Mouse (Mus musculus) T-helper 2 cell (primary cell): ENCODE data around the gene Vbp1.
"Not testable (repeated sequence)": the region's sequence is repeated elsewhere in the genome, so short reads cannot be mapped to it uniquely, and the experiment has no call there.

Experiments
- in situ Hi-C: fragments of 300-600 bp; cut with MboI, MseI; formaldehyde crosslinking; loops from one replicate; pipeline ENCODE4 v1.15.1; 2025; ENCODE audit warnings: high pct_unique_total_duplicates

Gene Vbp1

GRCm38 (mm10) chrX:75514179-75514972 is at the start of gene Vbp1:
Gene Vbp1, plus strand, starts transcription at chrX:75514299.
- in situ Hi-C loops = no loop called here

- in situ Hi-C loops = not testable (repeated sequence)
Observed at GRCm38 (mm10) chrX:75475182-75475644, 38.9 kb upstream of the Vbp1 start.

GRCm38 (mm10) chrX:75489886-75490285 is 24.2 kb upstream of the Vbp1 start:
- in situ Hi-C loops = no loop called here

GRCm38 (mm10) chrX:75513787-75514178 is 316 bp upstream of the Vbp1 start:
- in situ Hi-C loops = no loop called here

- in situ Hi-C loops = no loop called here
Observed at GRCm38 (mm10) chrX:75577582-75578324, 63.7 kb downstream of the Vbp1 start, which contains the start of gene Rab39b. Gene Rab39b, minus strand, starts transcription at chrX:75578231.

- in situ Hi-C loops = no loop called here
Observed at GRCm38 (mm10) chrX:75578539-75578938, 64.4 kb downstream of the Vbp1 start.
